Mouse (Mus musculus) kidney, postnatal 25 days (tissue): ENCODE measurements around the gene Cer1.
A peak's percentile ranks its signal among the peaks of the same experiment; 100 is the strongest.

Experiments used
- DNase-seq, 2 experiments: peaks; one replicate each; pipeline ENCODE4 v3.0.0; 2021; ENCODE audit warnings: mixed read lengths in 2 of 2

The Cer1 gene

GRCm38 (mm10) chr4:82872548-82872947, 12.4 kb downstream of the Cer1 start:
- DNase-seq: no peak

GRCm38 (mm10) chr4:82872121-82872520, 12.8 kb downstream of the Cer1 start:
- DNase-seq: no peak

- DNase-seq: no peak
Measured at GRCm38 (mm10) chr4:82870931-82871330, 14.0 kb downstream of the Cer1 start.

- DNase-seq: no peak
Measured at GRCm38 (mm10) chr4:82867731-82868445, 17.1 kb downstream of the Cer1 start.

GRCm38 (mm10) chr4:82867111-82867510, 17.8 kb downstream of the Cer1 start:
- no peak for DNase-seq

GRCm38 (mm10) chr4:82864974-82865699, 19.8 kb downstream of the Cer1 start:
- no peak for DNase-seq

GRCm38 (mm10) chr4:82863316-82863715, 21.6 kb downstream of the Cer1 start:
- peak in 1 of 2 experiments; percentile 42 for DNase-seq

- no peak for DNase-seq
Measured at GRCm38 (mm10) chr4:82861451-82861850, 23.5 kb downstream of the Cer1 start.

- DNase-seq: no peak
Measured at GRCm38 (mm10) chr4:82860566-82860965, 24.4 kb downstream of the Cer1 start.

GRCm38 (mm10) chr4:82859131-82860125, 25.5 kb downstream of the Cer1 start, which contains the start of gene Zdhhc21:
Gene Zdhhc21 (minus strand): TSS chr4:82859958.
- DNase-seq: peak; percentile 79 to 91

- no peak for DNase-seq
Measured at GRCm38 (mm10) chr4:82858431-82859010, 26.4 kb downstream of the Cer1 start.

GRCm38 (mm10) chr4:82856986-82857385, 28.0 kb downstream of the Cer1 start:
- no peak for DNase-seq

- no peak for DNase-seq
Measured at GRCm38 (mm10) chr4:82853809-82854208, 31.1 kb downstream of the Cer1 start.

GRCm38 (mm10) chr4:82848552-82849234, 36.3 kb downstream of the Cer1 start:
- no peak for DNase-seq

- no peak for DNase-seq
Measured at GRCm38 (mm10) chr4:82837526-82838240, 47.3 kb downstream of the Cer1 start.
